Mouse (Mus musculus): Measurements from ENCODE around the gene Cry2. TPM values are rescaled to one million over a fixed set of nuclear protein-coding genes. Genes with fewer than 3 reads are reported as not detected.

Cry2 gene
- polyA plus RNA-seq, 1 experiment from 2014 or later: 53.4 TPM

DNA sequence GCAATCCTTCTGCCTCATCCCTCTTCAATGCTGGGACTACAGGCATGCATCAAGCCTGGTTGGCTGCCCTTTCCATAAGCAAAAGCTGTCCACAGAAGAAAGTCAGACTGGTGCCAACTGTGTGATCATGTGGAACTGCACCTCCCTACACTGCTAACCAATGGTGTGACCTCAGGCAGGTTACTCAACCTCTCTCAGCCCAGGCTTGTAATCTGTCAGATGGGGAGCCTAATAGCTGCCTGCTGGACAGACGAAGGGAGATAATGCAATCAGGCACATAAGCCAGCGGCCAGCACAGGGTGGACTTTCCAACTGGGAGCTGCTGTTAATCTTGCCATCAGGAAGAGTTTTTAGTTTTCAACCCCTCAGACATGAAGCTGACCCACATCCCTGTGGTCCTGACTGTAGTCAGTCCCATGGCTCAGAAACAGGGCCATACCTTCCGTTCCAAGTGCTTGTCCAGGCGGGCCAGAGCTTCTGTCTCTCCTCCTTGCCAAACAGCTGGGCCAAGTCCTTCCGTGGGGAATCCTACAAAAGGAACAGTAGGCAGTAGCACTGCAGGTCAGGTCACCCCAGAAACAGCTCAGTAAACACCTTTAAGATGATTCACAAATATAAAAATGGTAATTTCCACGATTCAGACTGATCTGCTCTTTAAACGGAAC is 12.0 kb downstream of the Cry2 start:
- Histone ChIP-seq H3K4me2 (ENCODE audit: low read length) (no peak overlapping the region), H3K9me3 (replicated peaks; ENCODE audit: control insufficient read depth, low read length, poor library complexity, severe bottlenecking) (no peaks in the 10 kb centered on the region), H3K9ac (ENCODE audit: low read depth, low read length) (no peak overlapping the region), H3K4me3 (ENCODE audit: low read depth, low read length) (no peak overlapping the region), H3K36me3 (ENCODE audit: control insufficient read depth, insufficient read depth, low read length) (peaks cover 26% of the 10 kb centered on the region), H3K27me3 (ENCODE audit: control insufficient read depth, insufficient read depth, low read depth, low read length) (no peaks in the 10 kb centered on the region), H3K27ac (ENCODE audit: low read length) (no peak overlapping the region), H3K4me1 (ENCODE audit: control insufficient read depth, insufficient read depth, low read length) (peaks cover 15% of the 10 kb centered on the region; the same call in 1 of the 2 replicates)
- ATAC-seq: no peak
- WGBS: 96% methylated on average over 7 of the region's 7 CpGs

DNA sequence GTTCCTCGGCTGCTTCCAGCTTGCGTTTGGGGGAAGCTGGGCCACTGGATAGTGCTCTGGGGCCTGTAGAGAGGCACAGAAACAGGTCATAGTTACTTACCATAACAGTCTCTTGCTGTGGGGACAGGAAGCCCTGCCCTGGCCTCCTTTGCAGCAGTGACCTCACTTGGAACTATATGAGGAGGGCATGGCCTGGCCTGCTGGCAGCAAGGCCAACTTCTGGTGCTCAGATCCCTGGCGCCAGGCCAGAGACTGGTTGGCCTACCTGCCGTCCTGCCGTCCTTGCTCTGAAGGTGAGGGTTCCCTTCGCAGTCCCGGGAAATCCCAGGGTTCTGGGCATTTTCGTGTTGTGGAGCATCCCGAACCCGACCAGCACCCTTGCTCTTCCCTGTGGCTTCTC is 22.1 kb downstream of the Cry2 start:
- no peaks in the 10 kb centered on the region for H3K9me3 ChIP-seq (replicated peaks; ENCODE audit: control insufficient read depth, low read length, poor library complexity, severe bottlenecking)
- ATAC-seq: no peak
- H3K27ac ChIP-seq (ENCODE audit: low read length): no peak overlapping the region
- H3K36me3 ChIP-seq (ENCODE audit: control insufficient read depth, insufficient read depth, low read length): peaks cover 74% of the 10 kb centered on the region
- H3K4me3 ChIP-seq (ENCODE audit: low read depth, low read length): no peak overlapping the region
- WGBS: 92% methylated on average over 10 of the region's 10 CpGs
- H3K4me2 ChIP-seq (ENCODE audit: low read length): no peak overlapping the region
- no peaks in the 10 kb centered on the region for H3K4me1 ChIP-seq (ENCODE audit: control insufficient read depth, insufficient read depth, low read length)
- H3K9ac ChIP-seq (ENCODE audit: low read depth, low read length): no peak overlapping the region
- no peaks in the 10 kb centered on the region for H3K27me3 ChIP-seq (ENCODE audit: control insufficient read depth, insufficient read depth, low read depth, low read length)

DNA sequence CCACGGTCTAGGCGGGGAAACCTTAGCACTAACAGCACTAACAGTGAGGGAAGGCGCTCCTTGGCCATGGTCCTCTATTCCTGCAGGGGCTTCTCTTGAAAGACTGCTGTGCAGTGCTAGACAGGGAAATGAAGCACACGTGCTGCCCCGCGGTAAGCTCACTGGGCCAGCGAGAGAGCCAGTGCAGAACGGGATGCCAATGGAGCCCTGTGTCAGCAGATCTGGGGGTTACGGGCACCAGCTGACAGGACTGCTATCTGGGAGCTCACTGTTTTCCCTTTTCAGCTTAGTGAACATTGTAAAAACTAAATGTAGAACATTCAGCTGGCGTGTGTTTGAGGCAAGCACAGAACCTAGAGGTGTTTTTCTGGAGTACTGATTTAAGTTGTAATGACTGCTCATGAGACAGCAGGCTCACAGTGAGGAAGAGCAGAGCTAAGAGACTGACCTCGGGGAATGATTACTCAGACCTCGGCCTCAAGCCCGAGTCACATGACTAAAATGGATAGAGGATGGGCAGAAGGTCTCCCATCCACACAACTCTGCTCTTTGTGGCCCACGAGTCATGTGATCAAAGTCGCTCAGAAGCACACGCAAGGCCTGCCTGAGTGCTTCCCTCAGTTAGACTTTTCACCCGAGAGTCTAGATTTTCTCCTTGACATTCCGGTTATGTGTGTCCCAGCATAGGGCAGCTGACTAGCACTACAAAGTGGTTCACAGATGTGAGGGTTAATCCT is 25.4 kb downstream of the Cry2 start:
- WGBS: 90% methylated on average over 18 of the region's 18 CpGs
- no peaks in the 10 kb centered on the region for H3K9me3 ChIP-seq (replicated peaks; ENCODE audit: control insufficient read depth, low read length, poor library complexity, severe bottlenecking)
- no peak overlapping the region for H3K9ac ChIP-seq (ENCODE audit: low read depth, low read length)
- H3K36me3 ChIP-seq (ENCODE audit: control insufficient read depth, insufficient read depth, low read length): peaks cover 55% of the 10 kb centered on the region
- no peak overlapping the region for H3K4me3 ChIP-seq (ENCODE audit: low read depth, low read length)
- no peaks in the 10 kb centered on the region for H3K4me1 ChIP-seq (ENCODE audit: control insufficient read depth, insufficient read depth, low read length)
- ATAC-seq: no peak
- no peak overlapping the region for H3K4me2 ChIP-seq (ENCODE audit: low read length)
- H3K27ac ChIP-seq (ENCODE audit: low read length): no peak overlapping the region
- H3K27me3 ChIP-seq (ENCODE audit: control insufficient read depth, insufficient read depth, low read depth, low read length): no peaks in the 10 kb centered on the region

DNA sequence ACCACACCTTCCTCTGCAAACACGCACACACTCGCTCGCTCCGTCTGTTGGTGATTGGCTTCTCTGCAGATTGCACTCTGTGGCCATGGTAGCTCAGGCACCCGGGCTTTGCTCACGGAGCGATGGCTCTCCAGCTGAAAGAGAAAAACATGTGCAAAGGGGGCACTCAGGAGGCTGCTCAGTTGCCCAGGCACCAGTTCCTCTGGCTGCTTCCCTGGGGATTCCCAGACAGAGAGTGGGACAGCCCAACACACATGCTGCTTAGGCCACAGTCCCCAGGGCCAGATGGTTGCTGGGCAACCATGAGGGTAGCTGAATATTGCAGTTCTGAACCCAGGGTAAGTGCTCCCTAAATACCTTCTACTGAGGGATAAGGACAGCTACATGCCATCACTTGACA is 28.2 kb downstream of the Cry2 start:
- Histone ChIP-seq H3K4me2 (ENCODE audit: low read length) (no peak overlapping the region), H3K36me3 (ENCODE audit: control insufficient read depth, insufficient read depth, low read length) (peaks cover 31% of the 10 kb centered on the region), H3K9me3 (replicated peaks; ENCODE audit: control insufficient read depth, low read length, poor library complexity, severe bottlenecking) (no peaks in the 10 kb centered on the region), H3K27me3 (ENCODE audit: control insufficient read depth, insufficient read depth, low read depth, low read length) (no peaks in the 10 kb centered on the region), H3K4me3 (ENCODE audit: low read depth, low read length) (no peak overlapping the region), H3K27ac (ENCODE audit: low read length) (no peak overlapping the region), H3K4me1 (ENCODE audit: control insufficient read depth, insufficient read depth, low read length) (peaks cover 4% of the 10 kb centered on the region; the same call in 1 of the 2 replicates), H3K9ac (ENCODE audit: low read depth, low read length) (no peak overlapping the region)
- no peak for ATAC-seq
- WGBS: 70% methylated on average over 7 of the region's 7 CpGs

DNA sequence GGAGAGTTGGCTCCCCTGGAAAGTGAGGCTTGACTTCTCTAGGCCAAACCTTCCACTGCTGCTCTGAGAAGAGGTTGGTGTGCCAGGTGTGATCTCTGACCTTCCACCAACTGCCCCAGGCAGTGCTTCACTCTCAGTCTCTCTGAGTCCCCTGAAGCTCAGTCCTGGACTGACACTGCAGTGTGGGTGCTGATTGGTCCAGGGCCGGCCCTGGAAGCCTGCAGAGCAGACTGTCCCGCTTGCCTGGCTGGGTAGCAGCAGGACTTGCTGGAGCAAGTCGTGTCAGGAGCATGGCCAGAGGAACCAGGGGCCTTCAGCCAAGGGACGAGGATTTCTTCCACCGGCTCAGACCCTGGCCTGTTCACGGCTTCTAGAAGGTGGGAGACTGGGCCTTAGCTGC is 29.1 kb downstream of the Cry2 start:
- ATAC-seq: no peak
- Histone ChIP-seq H3K9ac (ENCODE audit: low read depth, low read length) (no peak overlapping the region), H3K4me3 (ENCODE audit: low read depth, low read length) (no peak overlapping the region), H3K27ac (ENCODE audit: low read length) (no peak overlapping the region), H3K9me3 (replicated peaks; ENCODE audit: control insufficient read depth, low read length, poor library complexity, severe bottlenecking) (no peaks in the 10 kb centered on the region), H3K36me3 (ENCODE audit: control insufficient read depth, insufficient read depth, low read length) (peaks cover 22% of the 10 kb centered on the region), H3K27me3 (ENCODE audit: control insufficient read depth, insufficient read depth, low read depth, low read length) (no peaks in the 10 kb centered on the region), H3K4me1 (ENCODE audit: control insufficient read depth, insufficient read depth, low read length) (peaks cover 4% of the 10 kb centered on the region), H3K4me2 (ENCODE audit: low read length) (no peak overlapping the region)
- WGBS: 91% methylated on average over 6 of the region's 6 CpGs

DNA sequence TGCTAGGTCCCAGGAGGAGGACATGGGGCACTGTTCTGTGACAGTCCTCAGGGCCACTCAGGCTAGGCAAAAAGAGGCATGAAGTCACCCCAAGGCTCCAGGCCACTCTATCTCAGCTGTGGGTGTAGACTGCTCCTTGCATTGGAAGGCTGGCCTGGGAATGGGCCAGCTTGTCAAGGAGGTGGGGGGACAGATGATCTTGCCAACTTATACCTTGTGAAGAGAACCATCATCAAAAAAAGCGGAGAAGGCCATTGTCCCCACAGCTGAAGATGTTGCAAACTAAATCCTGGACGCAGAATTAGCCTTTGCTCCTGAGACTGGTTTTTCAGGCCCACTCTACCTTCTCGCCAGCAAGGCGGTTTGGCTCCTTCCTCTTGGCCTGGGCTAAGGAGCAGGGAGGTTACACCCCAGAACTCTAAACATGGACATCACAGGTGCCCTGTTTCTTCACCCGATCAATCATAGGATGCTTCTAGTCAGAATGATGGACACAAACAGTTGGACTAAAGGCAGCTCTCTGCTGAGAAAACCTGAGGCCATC is 30.0 kb downstream of the Cry2 start:
- ATAC-seq: no peak
- Histone ChIP-seq H3K4me2 (ENCODE audit: low read length) (no peak overlapping the region), H3K36me3 (ENCODE audit: control insufficient read depth, insufficient read depth, low read length) (peaks cover 14% of the 10 kb centered on the region), H3K4me3 (ENCODE audit: low read depth, low read length) (no peak overlapping the region), H3K27ac (ENCODE audit: low read length) (no peak overlapping the region), H3K9ac (ENCODE audit: low read depth, low read length) (no peak overlapping the region), H3K9me3 (replicated peaks; ENCODE audit: control insufficient read depth, low read length, poor library complexity, severe bottlenecking) (no peaks in the 10 kb centered on the region), H3K4me1 (ENCODE audit: control insufficient read depth, insufficient read depth, low read length) (peaks cover 13% of the 10 kb centered on the region), H3K27me3 (ENCODE audit: control insufficient read depth, insufficient read depth, low read depth, low read length) (no peaks in the 10 kb centered on the region)
- WGBS: 88% methylated on average over 5 of the region's 5 CpGs

DNA sequence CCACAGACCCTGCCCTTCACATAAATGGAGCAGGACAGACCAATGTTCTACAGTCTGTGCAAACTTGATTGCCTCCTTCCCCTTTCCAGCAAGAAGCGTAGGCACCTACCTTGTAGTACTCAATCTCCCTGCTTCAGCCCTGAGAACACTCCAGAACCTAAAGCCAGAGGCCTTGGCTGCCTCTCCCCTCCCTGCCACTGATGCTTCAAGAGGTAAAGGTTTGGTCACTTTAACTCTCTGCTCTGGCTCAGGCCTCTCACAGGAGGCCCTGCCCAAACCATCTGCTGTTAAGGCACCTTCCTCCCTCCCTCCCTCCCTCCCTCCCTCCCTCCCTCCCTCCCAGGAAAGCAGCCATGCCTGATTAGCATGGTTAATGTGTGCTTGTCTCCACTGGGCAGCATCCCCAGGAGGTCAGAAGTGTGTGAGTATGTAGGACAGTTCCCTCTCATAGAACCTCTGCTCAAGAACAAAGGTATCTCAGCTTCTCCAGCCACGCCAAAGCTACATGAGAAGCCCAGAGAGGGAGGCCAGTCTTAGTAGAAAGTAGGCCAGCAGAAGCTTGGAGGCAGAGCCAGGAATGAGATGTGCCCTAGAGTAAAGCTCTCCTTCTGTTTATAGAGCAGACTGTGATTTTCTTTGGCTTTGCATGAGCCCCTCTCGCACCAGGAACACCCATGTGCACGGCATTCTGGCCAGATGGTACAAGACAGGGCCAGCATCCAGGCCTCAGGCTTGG is 31.1 kb downstream of the Cry2 start:
- H3K4me1 ChIP-seq (ENCODE audit: control insufficient read depth, insufficient read depth, low read length): peaks cover 21% of the 10 kb centered on the region
- no peak overlapping the region for H3K9ac ChIP-seq (ENCODE audit: low read depth, low read length)
- 68% methylated on average over 4 of the region's 4 CpGs for WGBS
- no peak overlapping the region for H3K4me2 ChIP-seq (ENCODE audit: low read length)
- no peaks in the 10 kb centered on the region for H3K9me3 ChIP-seq (replicated peaks; ENCODE audit: control insufficient read depth, low read length, poor library complexity, severe bottlenecking)
- ATAC-seq: no peak
- no peak overlapping the region for H3K27ac ChIP-seq (ENCODE audit: low read length)
- H3K4me3 ChIP-seq (ENCODE audit: low read depth, low read length): no peak overlapping the region
- H3K36me3 ChIP-seq (ENCODE audit: control insufficient read depth, insufficient read depth, low read length): peaks cover 8% of the 10 kb centered on the region; the same call in 1 of the 2 replicates
- H3K27me3 ChIP-seq (ENCODE audit: control insufficient read depth, insufficient read depth, low read depth, low read length): no peaks in the 10 kb centered on the region

DNA sequence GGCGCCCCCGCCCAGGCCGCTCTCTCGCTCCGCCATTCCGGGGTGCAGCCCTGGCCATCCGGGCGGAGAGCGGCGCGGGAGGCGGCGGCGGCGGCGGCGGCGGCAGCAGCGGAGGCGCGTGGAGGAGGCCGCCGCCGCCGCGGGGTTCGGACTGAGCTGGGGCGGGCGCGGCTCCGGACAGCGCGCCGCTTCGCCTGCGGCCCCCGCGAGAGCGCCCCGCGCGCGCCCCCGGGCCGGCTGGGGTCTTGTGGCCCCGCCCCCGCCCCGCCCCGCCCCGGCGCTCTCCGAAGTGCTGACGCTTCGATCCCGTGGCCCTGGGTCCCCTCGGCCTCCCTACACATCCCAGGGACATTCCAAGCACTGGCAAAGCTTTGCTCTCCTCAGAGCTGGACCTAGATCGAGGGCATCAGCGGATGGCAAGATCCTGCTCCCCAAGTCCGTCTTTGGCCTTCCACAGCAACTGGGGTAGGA is 32.7 kb downstream of the Cry2 start, which contains the start of gene Mapk8ip1:
Gene Mapk8ip1 (minus strand): TSS at position 173 of the 471 bp plus-strand sequence.
- Histone ChIP-seq H3K4me1 (ENCODE audit: control insufficient read depth, insufficient read depth, low read length) (peaks cover 27% of the 10 kb centered on the region), H3K9ac (ENCODE audit: low read depth, low read length) (peak within 1 kb of the TSS; percentile 98), H3K27me3 (ENCODE audit: control insufficient read depth, insufficient read depth, low read depth, low read length) (no peaks in the 10 kb centered on the region), H3K27ac (ENCODE audit: low read length) (peak within 1 kb of the TSS; percentile 82), H3K36me3 (ENCODE audit: control insufficient read depth, insufficient read depth, low read length) (peaks cover 8% of the 10 kb centered on the region; the same call in 1 of the 2 replicates), H3K9me3 (replicated peaks; ENCODE audit: control insufficient read depth, low read length, poor library complexity, severe bottlenecking) (no peaks in the 10 kb centered on the region), H3K4me2 (ENCODE audit: low read length) (peak within 1 kb of the TSS; percentile 83), H3K4me3 (ENCODE audit: low read depth, low read length) (peak within 1 kb of the TSS; percentile 89)
- WGBS: 5% methylated on average over 21 of the region's 59 CpGs
- peak; percentile 67 for ATAC-seq

Measured in midbrain, embryonic 16.5 days (tissue).